ENCODE assay signal across 8 mouse cellular contexts in the genomic region with DNA sequence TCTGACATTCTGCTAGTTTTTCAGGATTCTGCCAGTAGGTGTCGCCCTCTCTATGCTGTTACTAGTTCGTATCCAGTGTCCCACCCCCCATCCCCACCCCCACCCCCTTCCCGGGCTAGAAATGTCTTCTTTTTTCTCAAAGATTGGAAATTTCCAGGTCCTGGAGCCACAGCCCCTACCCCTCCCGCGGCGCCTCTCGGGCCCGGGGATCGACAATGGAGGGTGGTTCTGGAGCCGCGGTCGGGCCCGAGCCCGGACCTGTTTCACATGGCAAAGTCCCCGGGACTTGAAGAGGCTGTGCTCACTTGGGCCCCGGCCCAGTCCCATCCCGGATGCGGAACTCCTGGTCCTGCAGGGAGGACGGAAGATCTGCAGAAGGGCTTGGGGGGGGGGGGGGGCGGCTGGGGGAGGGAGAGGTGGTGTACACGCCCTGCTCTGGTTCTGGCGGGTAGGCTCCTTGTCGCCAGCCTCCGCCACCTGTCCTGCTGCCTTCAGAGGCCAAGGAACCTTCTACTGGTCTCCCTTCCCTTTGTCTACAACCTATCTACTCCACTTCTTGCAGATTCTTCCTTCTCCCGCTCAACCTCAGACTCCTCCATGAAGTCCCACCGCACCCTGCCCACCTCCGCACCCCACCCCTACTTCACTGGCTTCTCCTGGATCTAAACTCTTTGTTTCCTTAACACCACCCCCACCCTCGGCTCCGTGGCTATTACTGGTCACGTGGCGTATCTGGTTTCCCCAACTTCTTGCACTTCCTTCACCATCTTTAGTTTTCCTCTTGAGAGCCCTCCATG. TPM values are rescaled to one million over a fixed set of nuclear protein-coding genes. Genes with fewer than 3 reads are reported as not detected.
DNase-seq lines count a peak whose midpoint lies in the region; ATAC-seq and TF ChIP-seq lines count a peak whose summit lies in the region.

No protein-coding gene starts in this region.

- DNase-seq in adrenal gland, adult 2 months, result peak; percentile 71
- peak; percentile 79 for DNase-seq in gastrocnemius, postnatal 14 days
- DNase-seq in induced T-regulatory cell, adult 2 months (ENCODE audit: low read depth), result peak; percentile 78
- peak; percentile 82 to 85 for DNase-seq in left cerebral cortex, postnatal 10 days (ENCODE audit: extremely low spot score in 1 of 2, low spot score in 2 of 2)
- DNase-seq in right cerebral cortex, postnatal 25 days, result peak; percentile 52

- no peak for ATAC-seq in monocyte, adult 5-6 weeks (replicated peaks; ENCODE audit: insufficient number of reproducible peaks, low FRiP score, low TSS enrichment, poor library complexity, severe bottlenecking)

- intact Hi-C loops in gastrocnemius, postnatal 14 days (cut with DNase I; ENCODE audit: low total_unique reads), result no loop called here
- intact Hi-C loops in left cerebral cortex, postnatal 10 days (cut with DNase I), result no loop called here

- H3K36me3 ChIP-seq in megakaryocyte, embryonic 14.5 days (replicated peaks; ENCODE audit: low read length), result no peaks in the 10 kb centered on the region

- H3K4me1 ChIP-seq in cortical plate, adult 2 months (ENCODE audit: control insufficient read depth, insufficient read depth, low read length), result no peaks in the 10 kb centered on the region
- H3K4me1 ChIP-seq in megakaryocyte, embryonic 14.5 days, result peaks cover 7% of the 10 kb centered on the region

- TF ChIP-seq POLR2A in cortical plate, adult 2 months (IDR thresholded peaks at IDR 0.05; ENCODE audit: extremely low read depth, insufficient read depth, low read length), result no peak

- H3K4me3 ChIP-seq in cortical plate, adult 2 months (ENCODE audit: insufficient read depth, low read length), result peak overlapping the region; percentile 39
- H3K4me3 ChIP-seq in megakaryocyte, embryonic 14.5 days (replicated peaks), result peak overlapping the region; percentile 88

- H3K27ac ChIP-seq in cortical plate, adult 2 months (ENCODE audit: insufficient read depth, low read length), result no peak overlapping the region

- peak; percentile 49; the same call in 1 of the 2 replicates for TF ChIP-seq CTCF in cortical plate, adult 2 months (IDR thresholded peaks at IDR 0.05; ENCODE audit: extremely low read depth, insufficient read depth, low read length)

- peaks cover 9% of the 10 kb centered on the region for H3K9me3 ChIP-seq in megakaryocyte, embryonic 14.5 days

- H3K27me3 ChIP-seq in megakaryocyte, embryonic 14.5 days (replicated peaks), result peaks cover 38% of the 10 kb centered on the region

RNA-seq across cellular contexts. Expression of a gene that starts 25.7 kb away (rescaled TPM):
- 10 to 100 TPM; 35.4 to 41.6 TPM for total RNA-seq in adrenal gland, adult 2 months (2021)
- 13.1 and 13.2 TPM in 2 replicates for polyA plus RNA-seq in adrenal gland, adult 2 months (2012; rRNA removed)
- 29.3 and 30.0 TPM in 2 replicates for polyA plus RNA-seq in cortical plate, adult 2 months (2012; rRNA removed)
- 10 to 100 TPM; 22.7 to 25.4 TPM for total RNA-seq in gastrocnemius, postnatal 14 days (2021)
- 10 to 100 TPM; 22.0 to 22.7 TPM for total RNA-seq in left cerebral cortex, postnatal 10 days (2021)
- 23.3 and 66.5 TPM in 2 replicates for polyA plus RNA-seq in megakaryocyte, embryonic 14.5 days (2012; ENCODE audit: insufficient read depth, low replicate concordance)
- 25.1 to 39.8 TPM (median 32.8 TPM) in 3 replicates for total RNA-seq in monocyte, adult 5-6 weeks (2017)

RNA-seq across cellular contexts. Expression of a gene that starts 48.8 kb away (rescaled TPM):
- 1 to 10 TPM; 4.4 to 6.0 TPM for total RNA-seq in adrenal gland, adult 2 months (2021)
- 2.1 and 2.3 TPM in 2 replicates for polyA plus RNA-seq in adrenal gland, adult 2 months (2012; rRNA removed)
- 4.7 and 5.1 TPM in 2 replicates for polyA plus RNA-seq in cortical plate, adult 2 months (2012; rRNA removed)
- 1 to 10 TPM; 2.1 to 2.2 TPM for total RNA-seq in gastrocnemius, postnatal 14 days (2021)
- 10 to 100 TPM; 10.6 to 11.0 TPM for total RNA-seq in left cerebral cortex, postnatal 10 days (2021)
- 0.43 TPM in 1 of 2 replicates, not detected in the other for polyA plus RNA-seq in megakaryocyte, embryonic 14.5 days (2012; ENCODE audit: insufficient read depth, low replicate concordance)
- 0.97 TPM in 1 of 3 replicates, not detected in the others for total RNA-seq in monocyte, adult 5-6 weeks (2017)
